In the genomic region with DNA sequence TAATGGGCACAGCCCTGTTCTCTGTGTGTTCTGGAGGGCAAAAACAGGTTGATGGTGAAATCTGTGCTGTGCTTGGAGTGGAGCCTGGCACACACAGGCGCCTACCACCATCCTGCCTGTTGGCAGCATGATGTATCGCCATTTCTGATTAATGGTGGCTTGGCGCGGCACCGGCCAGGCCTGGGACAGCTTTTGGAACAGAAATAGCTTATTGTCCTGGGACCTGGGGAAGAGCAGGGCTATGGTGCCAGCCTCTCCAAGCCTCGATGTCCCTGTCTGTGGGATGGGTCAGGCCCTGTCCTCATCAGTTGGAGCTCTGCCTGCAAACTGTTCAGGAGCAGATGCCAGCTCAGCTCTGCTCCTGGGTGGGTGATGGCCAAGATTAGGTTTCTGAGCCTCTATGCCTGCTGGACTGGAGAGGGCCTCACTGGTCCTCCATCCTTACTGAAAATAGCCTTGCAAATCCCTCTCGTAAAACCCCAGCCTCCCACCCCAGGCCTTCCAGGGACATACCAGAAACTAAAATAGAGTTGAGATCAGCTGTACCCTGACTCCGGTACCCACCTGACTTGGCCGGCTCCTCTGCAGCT, we compare ENCODE assay signal across 16 mouse cellular contexts.
DNase-seq lines count a peak whose midpoint lies in the region; ATAC-seq lines count a peak whose summit lies in the region.
"Had no signal": no experiment of that assay in that cellular context is flagged by ENCODE, and none has a peak within 500 bp of the region (broad histone marks: within the 10 kb centered on the region; RNA-seq: fewer than 3 reads in every experiment).

No protein-coding gene starts in this region.

- H3K4me2 ChIP-seq in hindbrain, embryonic 13.5 days = no peak overlapping the region
- H3K4me2 ChIP-seq in heart, embryonic 16.5 days (ENCODE audit: low read depth, low read length) = no peak overlapping the region
- H3K4me2 ChIP-seq: embryonic facial prominence, embryonic 12.5 days; liver, embryonic 13.5 days; neural tube, embryonic 12.5 days had no signal

- H3K9ac ChIP-seq in hindbrain, embryonic 13.5 days = no peak overlapping the region
- no peak overlapping the region for H3K9ac ChIP-seq in heart, embryonic 16.5 days (ENCODE audit: low read length)
- H3K9ac ChIP-seq: embryonic facial prominence, embryonic 12.5 days; liver, embryonic 13.5 days; neural tube, embryonic 12.5 days had no signal

- H3K9me3 ChIP-seq in hindbrain, embryonic 10.5 days = no peaks in the 10 kb centered on the region
- no peaks in the 10 kb centered on the region for H3K9me3 ChIP-seq in hindbrain, embryonic 13.5 days
- no peaks in the 10 kb centered on the region for H3K9me3 ChIP-seq in heart, embryonic 16.5 days (replicated peaks; ENCODE audit: control insufficient read depth, low read length)
- H3K9me3 ChIP-seq: embryonic facial prominence, embryonic 12.5 days; liver, embryonic 13.5 days; neural tube, embryonic 12.5 days had no signal

- peaks cover 98% of the 10 kb centered on the region for H3K4me1 ChIP-seq in hindbrain, embryonic 10.5 days (replicated peaks)
- H3K4me1 ChIP-seq in hindbrain, embryonic 13.5 days (replicated peaks) = peaks cover 75% of the 10 kb centered on the region
- H3K4me1 ChIP-seq in heart, embryonic 16.5 days (ENCODE audit: control insufficient read depth, insufficient read depth, low read length) = peaks cover 59% of the 10 kb centered on the region

- H3K36me3 ChIP-seq in hindbrain, embryonic 10.5 days = no peaks in the 10 kb centered on the region
- no peaks in the 10 kb centered on the region for H3K36me3 ChIP-seq in hindbrain, embryonic 13.5 days
- H3K36me3 ChIP-seq in heart, embryonic 16.5 days (ENCODE audit: control insufficient read depth, insufficient read depth) = no peaks in the 10 kb centered on the region
- H3K36me3 ChIP-seq: embryonic facial prominence, embryonic 12.5 days; liver, embryonic 13.5 days; neural tube, embryonic 12.5 days had no signal

- DNase-seq in cerebellum, adult 11-12 months = peak; percentile 22
- no peak for DNase-seq in cerebellum, adult 11 months
- DNase-seq in hindbrain, embryonic 10.5 days (ENCODE audit: low spot score) = no peak
- peak; percentile 16 for DNase-seq in fat pad, adult 2 months (ENCODE audit: extremely low read depth, low read depth, low spot score)
- DNase-seq in Muller cell, postnatal 12 days (ENCODE audit: inconsistent ontology term) = no peak
- DNase-seq in kidney, postnatal 36 days = no peak
- DNase-seq: adrenal gland, adult 8-10 months; kidney, adult 11 months; liver, embryonic 13.5 days; lung, postnatal 10 days; midbrain, embryonic 14.5 days had no signal

- WGBS in hindbrain, embryonic 10.5 days = 92% methylated on average over 9 of the region's 9 CpGs
- 69% methylated on average over 9 of the region's 9 CpGs for WGBS in hindbrain, embryonic 13.5 days
- WGBS in heart, embryonic 16.5 days = 59% methylated on average over 9 of the region's 9 CpGs

- no peak for ATAC-seq in hindbrain, embryonic 13.5 days (ENCODE audit: low FRiP score)
- peak; percentile 24; the same call in 1 of the 2 replicates for ATAC-seq in heart, embryonic 16.5 days (replicated peaks; ENCODE audit: extremely low read depth, insufficient read depth, low FRiP score)
- ATAC-seq: forebrain, embryonic 14.5 days had no signal

- H3K4me3 ChIP-seq in hindbrain, embryonic 10.5 days = no peak overlapping the region
- no peak overlapping the region for H3K4me3 ChIP-seq in hindbrain, embryonic 13.5 days
- H3K4me3 ChIP-seq in heart, embryonic 16.5 days (ENCODE audit: low read length) = no peak overlapping the region
- H3K4me3 ChIP-seq: embryonic facial prominence, embryonic 12.5 days; liver, embryonic 13.5 days; neural tube, embryonic 12.5 days had no signal

- H3K27me3 ChIP-seq in hindbrain, embryonic 10.5 days (ENCODE audit: insufficient read depth, poor library complexity, severe bottlenecking) = peaks cover 50% of the 10 kb centered on the region
- H3K27me3 ChIP-seq in hindbrain, embryonic 13.5 days = peaks cover 16% of the 10 kb centered on the region; the same call in 1 of the 2 replicates
- peaks cover 23% of the 10 kb centered on the region for H3K27me3 ChIP-seq in heart, embryonic 16.5 days (ENCODE audit: control insufficient read depth, insufficient read depth, low read length)
- H3K27me3 ChIP-seq: embryonic facial prominence, embryonic 12.5 days had no signal

- H3K27ac ChIP-seq in hindbrain, embryonic 10.5 days = peak overlapping the region; percentile 91
- no peak overlapping the region for H3K27ac ChIP-seq in hindbrain, embryonic 13.5 days
- no peak overlapping the region; the same call in 1 of the 2 replicates for H3K27ac ChIP-seq in heart, embryonic 16.5 days (ENCODE audit: low read length)
- H3K27ac ChIP-seq: liver, embryonic 13.5 days; neural tube, embryonic 12.5 days had no signal

Comparison
In these comparisons a context has a peak if more than half of its experiments do, and no peak if none do; other contexts are left out.
1. DNase-seq: peak in cerebellum, adult 11-12 months (single experiment) and fat pad, adult 2 months (single experiment); none in cerebellum, adult 11 months (single experiment), hindbrain, embryonic 10.5 days (single experiment), Muller cell, postnatal 12 days (single experiment) and kidney, postnatal 36 days (0 of 2).